Mouse (Mus musculus): ENCODE results near the gene Lsamp. TPM values are rescaled to one million over a fixed set of nuclear protein-coding genes. Genes with fewer than 3 reads are reported as not detected.
A peak's percentile ranks its signal among the peaks of the same experiment; 100 is the strongest.

The Lsamp gene
- polyA plus RNA-seq, 1 experiment from 2014 or later: not detected

- ChIA-PET POLR2A (no interaction called here), CTCF (no interaction called here)
- H3K27me3 ChIP-seq: peaks cover 8% of the 10 kb centered on the region
- DNase-seq (ENCODE audit: low read depth, low spot score) (no peak), ATAC-seq (no peak)
- in situ Hi-C loops (cut with MboI; ENCODE audit: low pct_unique_long_range_greater_than_20kb): loop anchor here (10.0 kb wide), 1 partner anchor 496 kb away; no protein-coding TSS in a partner anchor
- no peak for TF ChIP-seq CTCF (IDR thresholded peaks at IDR 0.05)
Measured at GRCm38 (mm10) chr16:40960586-40960985, 976.4 kb downstream of the Lsamp start.

GRCm38 (mm10) chr16:40968088-40968860, 984.1 kb downstream of the Lsamp start:
- in situ Hi-C loops (cut with MboI; ENCODE audit: low pct_unique_long_range_greater_than_20kb): loop anchor here (10.0 kb wide), 1 partner anchor 503 kb away; no protein-coding TSS in a partner anchor
- ATAC-seq (no peak), DNase-seq (ENCODE audit: low read depth, low spot score) (peak; percentile 1)
- ChIA-PET CTCF (interaction anchor here (1.5 kb wide), 1 partner anchor 13 kb away, joined by 3 read pairs; no protein-coding TSS in a partner anchor), POLR2A (no interaction called here)
- TF ChIP-seq CTCF (IDR thresholded peaks at IDR 0.05): peak; percentile 70
- H3K27me3 ChIP-seq: peaks cover 5% of the 10 kb centered on the region

GRCm38 (mm10) chr16:40971382-40971781, 987.2 kb downstream of the Lsamp start:
- ChIA-PET POLR2A (no interaction called here), CTCF (no interaction called here)
- no peak for DNase-seq (ENCODE audit: low read depth, low spot score)
- TF ChIP-seq CTCF (IDR thresholded peaks at IDR 0.05): no peak
- no peak for ATAC-seq
- in situ Hi-C loops (cut with MboI; ENCODE audit: low pct_unique_long_range_greater_than_20kb): no loop called here
- H3K27me3 ChIP-seq: no peaks in the 10 kb centered on the region

- ChIA-PET CTCF (no interaction called here), POLR2A (no interaction called here)
- ATAC-seq: no peak
- in situ Hi-C loops (cut with MboI; ENCODE audit: low pct_unique_long_range_greater_than_20kb): no loop called here
- H3K27me3 ChIP-seq: no peaks in the 10 kb centered on the region
- DNase-seq (ENCODE audit: low read depth, low spot score): no peak
- TF ChIP-seq CTCF (IDR thresholded peaks at IDR 0.05): no peak
Measured at GRCm38 (mm10) chr16:40974084-40974483, 989.9 kb downstream of the Lsamp start.

DNA sequence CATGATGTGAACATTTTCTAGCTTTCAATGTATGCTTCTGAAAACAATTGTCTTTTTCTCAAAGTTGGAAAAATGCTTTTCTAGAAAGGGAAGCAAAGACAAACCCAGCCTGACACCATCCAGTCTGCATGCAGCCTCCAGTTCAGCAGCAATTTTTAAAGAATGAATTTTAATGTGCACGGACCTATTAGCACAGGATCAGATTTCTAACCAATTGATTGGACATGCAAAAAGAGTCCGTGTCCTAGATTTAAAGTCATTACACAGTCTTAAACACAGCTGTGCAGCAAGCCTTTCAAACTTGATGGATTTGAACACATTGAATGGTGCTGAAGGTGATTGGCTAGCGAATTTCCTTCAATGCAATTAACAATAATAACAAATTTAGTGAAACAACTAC, 998.9 kb downstream of the Lsamp start:
- ChIA-PET POLR2A (no interaction called here), CTCF (interaction anchor here (1.0 kb wide), 1 partner anchor 10 kb away, joined by 3 read pairs; no protein-coding TSS in a partner anchor)
- DNase-seq (ENCODE audit: low read depth, low spot score) (no peak), ATAC-seq (no peak)
- in situ Hi-C loops (cut with MboI; ENCODE audit: low pct_unique_long_range_greater_than_20kb): no loop called here
- no peak for TF ChIP-seq CTCF (IDR thresholded peaks at IDR 0.05)
- no peaks in the 10 kb centered on the region for H3K27me3 ChIP-seq

GRCm38 (mm10) chr16:41007569-41007968, 1023.4 kb downstream of the Lsamp start:
- in situ Hi-C loops (cut with MboI; ENCODE audit: low pct_unique_long_range_greater_than_20kb): no loop called here
- no peak for TF ChIP-seq CTCF (IDR thresholded peaks at IDR 0.05)
- ATAC-seq (no peak), DNase-seq (ENCODE audit: low read depth, low spot score) (no peak)
- POLR2A ChIA-PET: no interaction called here
- CTCF ChIA-PET: no interaction called here
- H3K27me3 ChIP-seq: no peaks in the 10 kb centered on the region

DNA sequence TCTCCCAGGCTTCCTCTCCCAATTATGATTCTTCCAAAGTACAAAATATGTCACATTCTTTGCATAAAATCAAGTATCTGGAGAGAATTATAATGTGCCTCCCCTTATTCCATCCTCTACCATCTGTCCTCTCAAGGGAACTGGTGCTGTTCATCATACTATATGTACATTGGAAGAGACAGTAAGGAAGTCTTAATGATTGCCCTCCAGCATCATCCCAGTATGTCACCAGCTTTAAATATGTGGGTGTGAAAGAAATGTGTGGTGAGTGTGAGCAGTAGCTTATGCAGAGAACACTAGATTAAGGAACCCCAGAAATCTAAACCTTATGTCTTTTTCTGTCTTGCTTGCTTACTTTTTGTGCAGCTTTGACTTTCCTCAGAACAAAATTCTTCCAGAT, 1050.6 kb downstream of the Lsamp start:
- no peak for TF ChIP-seq CTCF (IDR thresholded peaks at IDR 0.05)
- no peaks in the 10 kb centered on the region for H3K27me3 ChIP-seq
- no peak for DNase-seq (ENCODE audit: low read depth, low spot score)
- ChIA-PET CTCF (no interaction called here), POLR2A (no interaction called here)
- in situ Hi-C loops (cut with MboI; ENCODE audit: low pct_unique_long_range_greater_than_20kb): no loop called here
- ATAC-seq: no peak

GRCm38 (mm10) chr16:41041686-41042085, 1057.5 kb downstream of the Lsamp start:
- no peak for DNase-seq (ENCODE audit: low read depth, low spot score)
- in situ Hi-C loops (cut with MboI; ENCODE audit: low pct_unique_long_range_greater_than_20kb): no loop called here
- POLR2A ChIA-PET: no interaction called here
- CTCF ChIA-PET: no interaction called here
- no peak for ATAC-seq
- H3K27me3 ChIP-seq: no peaks in the 10 kb centered on the region
- no peak for TF ChIP-seq CTCF (IDR thresholded peaks at IDR 0.05)

GRCm38 (mm10) chr16:41063270-41063857, 1079.2 kb downstream of the Lsamp start:
- no peak for DNase-seq (ENCODE audit: low read depth, low spot score)
- no peak for ATAC-seq
- H3K27me3 ChIP-seq: no peaks in the 10 kb centered on the region
- POLR2A ChIA-PET: no interaction called here
- no peak for TF ChIP-seq CTCF (IDR thresholded peaks at IDR 0.05)
- CTCF ChIA-PET: no interaction called here
- in situ Hi-C loops (cut with MboI; ENCODE audit: low pct_unique_long_range_greater_than_20kb): no loop called here

- no peak for TF ChIP-seq CTCF (IDR thresholded peaks at IDR 0.05)
- in situ Hi-C loops (cut with MboI; ENCODE audit: low pct_unique_long_range_greater_than_20kb): no loop called here
- ATAC-seq: no peak
- DNase-seq (ENCODE audit: low read depth, low spot score): no peak
- ChIA-PET POLR2A (no interaction called here), CTCF (no interaction called here)
- no peaks in the 10 kb centered on the region for H3K27me3 ChIP-seq
Measured at GRCm38 (mm10) chr16:41073470-41073869, 1089.3 kb downstream of the Lsamp start.

GRCm38 (mm10) chr16:41088648-41089047, 1104.5 kb downstream of the Lsamp start:
- DNase-seq (ENCODE audit: low read depth, low spot score) (no peak), ATAC-seq (no peak)
- ChIA-PET POLR2A (no interaction called here), CTCF (no interaction called here)
- in situ Hi-C loops (cut with MboI; ENCODE audit: low pct_unique_long_range_greater_than_20kb): no loop called here
- no peak for TF ChIP-seq CTCF (IDR thresholded peaks at IDR 0.05)
- H3K27me3 ChIP-seq: no peaks in the 10 kb centered on the region

All from Patski (cell line).